Mouse (Mus musculus) heart, adult 18-20 months (tissue): Measurements from ENCODE around the gene Sdc4. TPM values are rescaled to one million over a fixed set of nuclear protein-coding genes. Genes with fewer than 3 reads are reported as not detected.

ENCODE experiments used
- DNase-seq, 2 experiments: peaks; one replicate each; pipeline ENCODE4 v3.0.0; 2021 to 2022; ENCODE audit warnings: mixed read lengths in 1 of 2
- long read RNA-seq, 2 experiments: library from polyadenylated mRNA; stranded (forward); transcript quantifications; one replicate each; pipeline ENCODE4 v2.0.0; 2021
- total RNA-seq, 2 experiments: library from RNA; stranded (reverse); gene quantifications; 2 replicates each; pipeline ENCODE4 v1.2.3; 2021

Gene Sdc4
- total RNA-seq = 10 to 100 TPM; 18.7 to 34.2 TPM
- long read RNA-seq, experiment 1, partial matches to known transcripts = 0 of 1 reads
- long read RNA-seq, experiment 1, other reads (novel, unspliced or antisense) = 1 of 1 reads
- long read RNA-seq, experiment 2, partial matches to known transcripts = 0 of 12 reads
- long read RNA-seq, experiment 2, other reads (novel, unspliced or antisense) = 10 of 12 reads

DNA sequence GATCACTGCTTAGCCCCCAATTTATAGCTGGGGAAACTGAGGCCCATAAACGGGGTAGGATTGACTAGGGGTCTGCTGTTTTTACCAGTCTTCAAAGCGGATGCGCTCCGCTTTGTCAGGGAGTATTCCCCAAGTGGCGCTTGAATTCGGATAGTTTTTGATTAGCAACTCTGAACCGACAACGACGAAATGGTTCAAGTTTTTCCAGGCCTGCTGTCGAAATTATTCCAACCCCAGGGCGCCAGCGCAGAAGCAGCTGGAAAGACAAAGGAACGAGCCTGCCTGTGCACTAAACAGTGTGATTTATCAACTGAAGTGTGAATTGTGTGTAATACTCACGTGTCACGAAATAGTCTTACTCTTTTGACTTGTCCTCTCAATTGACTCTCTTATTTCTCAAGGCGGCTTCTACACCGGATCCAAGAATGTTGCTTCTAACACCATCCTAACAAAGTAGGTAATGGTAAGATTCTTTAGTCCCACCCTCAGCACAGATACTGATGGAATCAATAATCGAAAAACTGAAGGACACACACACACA is at the start of gene Sdc4:
Sdc4 (minus strand) TSS at position 428 of the 541 bp plus-strand sequence.
- DNase-seq = peak in 1 of 2 experiments; percentile 40

GRCm38 (mm10) chr2:164487812-164488211 is 44.1 kb upstream of the Sdc4 start:
- DNase-seq = no peak

DNA sequence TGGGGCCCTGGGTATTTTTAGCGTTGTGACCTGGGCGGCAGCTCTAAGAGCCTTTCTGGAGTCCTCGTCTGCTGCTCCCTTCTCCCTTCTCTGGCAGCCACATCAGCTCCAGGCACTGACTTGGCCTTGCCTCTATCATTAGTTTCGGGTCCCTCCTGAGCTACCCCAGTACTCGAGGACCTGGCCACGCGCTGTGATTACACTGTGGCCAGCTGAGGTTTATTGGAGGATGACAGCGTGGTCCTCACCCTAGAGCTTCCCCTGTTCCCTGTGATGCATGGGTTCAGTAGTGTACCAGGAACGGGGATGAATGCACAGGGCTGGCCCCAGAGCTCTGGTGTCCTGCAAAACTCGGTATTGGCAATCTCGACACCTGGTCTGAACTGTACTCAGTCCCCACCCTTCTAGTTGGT is 43.4 kb upstream of the Sdc4 start:
- no peak for DNase-seq

GRCm38 (mm10) chr2:164486258-164487114 is 42.8 kb upstream of the Sdc4 start:
- DNase-seq = peak; percentile 81 to 86

GRCm38 (mm10) chr2:164485681-164486257 is 42.1 kb upstream of the Sdc4 start, which contains the start of gene Dbndd2:
Gene Dbndd2 (plus strand): TSS chr2:164486106.
- peak; percentile 71 to 72 for DNase-seq

DNA sequence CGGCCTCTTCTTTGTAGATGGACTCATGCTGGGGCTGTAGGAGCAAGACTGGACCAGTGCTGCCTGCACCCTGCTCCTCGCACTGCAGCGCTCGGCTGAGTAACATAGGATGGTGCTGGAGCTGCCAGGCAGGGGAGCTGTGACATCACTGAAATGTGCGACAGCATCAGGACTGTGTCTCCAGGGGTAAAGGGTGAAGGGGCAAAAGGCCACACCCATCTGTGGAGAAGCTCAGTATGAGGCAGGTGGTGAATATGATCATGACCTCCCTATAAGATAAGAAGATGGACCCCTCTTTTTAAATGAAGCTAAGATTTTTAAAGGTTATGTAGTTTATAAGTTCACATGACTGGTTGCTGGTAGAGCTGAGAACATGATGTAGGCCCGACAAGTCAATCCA is 29.9 kb upstream of the Sdc4 start, which contains the start of gene Trp53tg5:
Trp53tg5 (minus strand) TSS at position 101 of the 400 bp plus-strand sequence.
- DNase-seq = no peak

- peak; percentile 66 to 72 for DNase-seq
Measured at GRCm38 (mm10) chr2:164470254-164470653, 26.6 kb upstream of the Sdc4 start.

- DNase-seq = no peak
Measured at GRCm38 (mm10) chr2:164466787-164467186, 23.1 kb upstream of the Sdc4 start.

GRCm38 (mm10) chr2:164465161-164465560 is 21.5 kb upstream of the Sdc4 start:
- no peak for DNase-seq

GRCm38 (mm10) chr2:164460745-164461551 is 17.3 kb upstream of the Sdc4 start, which contains the start of gene Gm20458:
Gene Gm20458 (plus strand): TSS chr2:164460967.
- DNase-seq = peak; percentile 98 to 99

DNA sequence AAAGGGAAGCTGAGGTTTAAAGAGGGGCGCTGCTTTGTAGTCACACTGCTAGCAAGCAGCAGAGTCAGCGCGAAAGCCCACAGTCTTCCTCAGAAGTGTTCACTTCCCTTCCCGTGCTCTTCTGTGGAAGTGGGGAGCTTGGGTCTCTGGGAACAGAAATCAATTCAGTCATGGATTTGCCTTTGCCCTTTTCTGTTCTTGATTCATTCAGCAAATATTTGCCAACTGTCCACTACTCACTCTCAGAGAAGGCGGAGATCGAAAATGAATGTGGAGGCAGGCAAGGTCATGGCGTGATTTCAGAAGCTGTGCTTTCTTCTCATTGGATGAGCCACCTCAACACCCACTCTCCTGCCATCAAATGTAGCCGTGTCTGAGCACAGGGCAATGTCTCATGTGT is 14.8 kb upstream of the Sdc4 start:
- peak; percentile 18 to 44 for DNase-seq

GRCm38 (mm10) chr2:164457942-164458341 is 14.3 kb upstream of the Sdc4 start:
- peak in 1 of 2 experiments; percentile 4 for DNase-seq

- DNase-seq = peak; percentile 34 to 61
Measured at GRCm38 (mm10) chr2:164456864-164457300, 13.2 kb upstream of the Sdc4 start, which contains the start of gene Sys1. Gene Sys1 (plus strand): TSS chr2:164456964.

- DNase-seq = peak in 1 of 2 experiments; percentile 34
Measured at GRCm38 (mm10) chr2:164456413-164456812, 12.7 kb upstream of the Sdc4 start.

- DNase-seq = peak; percentile 76 to 86
Measured at GRCm38 (mm10) chr2:164455421-164456190, 11.9 kb upstream of the Sdc4 start.

GRCm38 (mm10) chr2:164454846-164455245 is 11.2 kb upstream of the Sdc4 start:
- peak; percentile 93 for DNase-seq

DNA sequence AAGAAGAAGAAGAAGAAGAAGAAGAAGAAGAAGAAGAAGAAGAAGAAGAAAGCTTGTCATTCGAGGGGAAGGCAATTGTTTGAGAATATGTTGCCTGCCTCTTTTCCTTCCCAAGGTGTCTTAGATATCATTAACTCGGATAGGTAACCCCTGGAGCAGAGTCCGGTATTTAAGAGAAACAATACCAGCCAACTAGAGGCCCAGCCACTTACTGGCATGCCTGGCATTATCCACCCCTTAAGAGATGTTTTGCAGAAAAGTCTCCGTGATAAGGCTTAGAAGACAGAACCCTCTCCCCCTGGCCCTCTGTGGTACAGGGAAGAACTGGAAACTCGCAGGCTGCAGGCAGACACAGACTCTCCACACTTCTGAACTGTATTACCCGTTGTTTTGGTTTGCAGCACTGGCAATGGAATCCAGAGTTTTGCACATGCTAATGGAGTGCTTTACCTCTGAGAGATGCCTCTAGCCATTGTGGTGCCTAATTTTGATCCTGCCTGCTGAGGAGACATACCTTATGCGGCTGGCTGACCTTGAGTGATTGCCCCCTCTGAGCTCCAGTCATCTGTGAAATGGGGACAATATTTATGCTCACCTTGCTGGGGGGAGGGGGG is 10.3 kb upstream of the Sdc4 start:
- peak in 1 of 2 experiments; percentile 17 for DNase-seq

- DNase-seq = peak; percentile 54 to 66
Measured at GRCm38 (mm10) chr2:164453047-164453757, 9.5 kb upstream of the Sdc4 start.

GRCm38 (mm10) chr2:164452000-164452676 is 8.5 kb upstream of the Sdc4 start:
- peak; percentile 72 to 85 for DNase-seq
